Comparison of ENCODE assay signal across 31 mouse cellular contexts in genomic region chr15:90365656-90366055, GRCm38 (mm10).
DNase-seq lines count a peak whose midpoint lies in the region; ATAC-seq and TF ChIP-seq lines count a peak whose summit lies in the region.
"Had no signal": no experiment of that assay in that cellular context is flagged by ENCODE, and none has a peak within 500 bp of the region (broad histone marks: within the 10 kb centered on the region; RNA-seq: fewer than 3 reads in every experiment).

No protein-coding gene starts in this region.

- POLR2A ChIA-PET in Patski (lab: Charles Lee): no interaction called here

- ATAC-seq in kidney, postnatal 0 days (replicated peaks; ENCODE audit: low FRiP score, low read depth): no peak
- ATAC-seq in Patski: peak; percentile 21
- no peak for ATAC-seq in megakaryocyte progenitor cell, adult 5-6 weeks (replicated peaks; ENCODE audit: poor library complexity)
- ATAC-seq: CD4-positive, CD25-positive, alpha-beta regulatory T cell, adult 4 months; forebrain, embryonic 13.5 days; forebrain, embryonic 16.5 days; hindbrain, embryonic 16.5 days; intestine, embryonic 15.5 days had no signal

- H3K4me1 ChIP-seq in kidney, postnatal 0 days (replicated peaks; ENCODE audit: insufficient read depth, low read length): no peaks in the 10 kb centered on the region
- H3K4me1 ChIP-seq: embryonic facial prominence, embryonic 12.5 days; embryonic facial prominence, embryonic 15.5 days; forebrain, embryonic 10.5 days; forebrain, embryonic 13.5 days; heart, embryonic 15.5 days; hindbrain, embryonic 10.5 days; hindbrain, embryonic 13.5 days; intestine, embryonic 15.5 days had no signal

- H3K4me2 ChIP-seq in kidney, postnatal 0 days (ENCODE audit: low read length): no peak overlapping the region
- H3K4me2 ChIP-seq: embryonic facial prominence, embryonic 12.5 days; embryonic facial prominence, embryonic 15.5 days; forebrain, embryonic 13.5 days; heart, embryonic 11.5 days; heart, embryonic 15.5 days; hindbrain, embryonic 13.5 days; intestine, embryonic 15.5 days had no signal

- no peak overlapping the region for H3K9ac ChIP-seq in kidney, postnatal 0 days (ENCODE audit: low read depth, low read length)
- H3K9ac ChIP-seq: embryonic facial prominence, embryonic 12.5 days; embryonic facial prominence, embryonic 15.5 days; forebrain, embryonic 13.5 days; heart, embryonic 15.5 days; hindbrain, embryonic 13.5 days; intestine, embryonic 15.5 days had no signal

- TF ChIP-seq CTCF in kidney, postnatal 0 days (IDR thresholded peaks at IDR 0.05; ENCODE audit: low read depth): no peak
- TF ChIP-seq CTCF in Patski (IDR thresholded peaks at IDR 0.05): no peak

- H3K27me3 ChIP-seq in kidney, postnatal 0 days (ENCODE audit: insufficient read depth, low read length): no peaks in the 10 kb centered on the region
- H3K27me3 ChIP-seq in Patski: no peaks in the 10 kb centered on the region
- H3K27me3 ChIP-seq: embryonic facial prominence, embryonic 12.5 days; embryonic facial prominence, embryonic 15.5 days; forebrain, embryonic 13.5 days; heart, embryonic 15.5 days; hindbrain, embryonic 13.5 days; intestine, embryonic 15.5 days had no signal

- CTCF ChIA-PET in Patski (lab: Charles Lee): no interaction called here

- no peak overlapping the region for H3K27ac ChIP-seq in kidney, postnatal 0 days
- H3K27ac ChIP-seq: embryonic facial prominence, embryonic 12.5 days; embryonic facial prominence, embryonic 15.5 days; forebrain, embryonic 10.5 days; forebrain, embryonic 13.5 days; heart, adult 2 months; heart, embryonic 15.5 days; hindbrain, embryonic 10.5 days; hindbrain, embryonic 13.5 days; intestine, embryonic 15.5 days had no signal

- in situ Hi-C loops in Patski (cut with MboI; ENCODE audit: low pct_unique_long_range_greater_than_20kb): no loop called here

- no peak overlapping the region for H3K4me3 ChIP-seq in kidney, postnatal 0 days (replicated peaks; ENCODE audit: low read depth, low read length)
- H3K4me3 ChIP-seq: embryonic facial prominence, embryonic 12.5 days; embryonic facial prominence, embryonic 15.5 days; erythroblast, embryonic 14.5 days; forebrain, embryonic 10.5 days; forebrain, embryonic 13.5 days; heart, adult 2 months; heart, embryonic 15.5 days; hindbrain, embryonic 10.5 days; hindbrain, embryonic 13.5 days; intestine, embryonic 15.5 days had no signal

- peak; percentile 4 for DNase-seq in kidney, postnatal 0 days (ENCODE audit: low spot score)
- DNase-seq in kidney, adult 9 months: no peak
- peak; percentile 28 for DNase-seq in Patski (ENCODE audit: low read depth, low spot score)
- DNase-seq in fibroblast of lung, adult 2 months (ENCODE audit: low read depth): peak; percentile 54
- DNase-seq in cerebellum, postnatal 36 days: no peak
- DNase-seq: adrenal gland, postnatal 10 days; adrenal gland, postnatal 36 days; B cell, adult 2 months; cerebellum, adult 18-20 months; cerebellum, adult 9-10 months; cerebellum, postnatal 14 days; gastrocnemius, postnatal 10 days; gastrocnemius, postnatal 36 days; heart, adult 2 months; heart, postnatal 10 days; heart, postnatal 36 days; kidney, adult 11 months had no signal

- H3K9me3 ChIP-seq in kidney, postnatal 0 days (replicated peaks; ENCODE audit: low read length): no peaks in the 10 kb centered on the region
- H3K9me3 ChIP-seq: embryonic facial prominence, embryonic 12.5 days; embryonic facial prominence, embryonic 15.5 days; forebrain, embryonic 13.5 days; heart, embryonic 15.5 days; intestine, embryonic 15.5 days had no signal

- no peaks in the 10 kb centered on the region for H3K36me3 ChIP-seq in kidney, postnatal 0 days (ENCODE audit: insufficient read depth, low read length)
- H3K36me3 ChIP-seq: embryonic facial prominence, embryonic 12.5 days; embryonic facial prominence, embryonic 15.5 days; forebrain, embryonic 10.5 days; heart, embryonic 15.5 days; hindbrain, embryonic 10.5 days; hindbrain, embryonic 13.5 days; intestine, embryonic 15.5 days had no signal

Comparison
In these comparisons a context has a peak if more than half of its experiments do, and no peak if none do; other contexts are left out.
1. DNase-seq: peak in kidney, postnatal 0 days (single experiment), Patski (single experiment) and fibroblast of lung, adult 2 months (single experiment); none in kidney, adult 9 months (single experiment) and cerebellum, postnatal 36 days (0 of 2).